Mouse (Mus musculus) MEL (cell line): ENCODE results near the gene 5730480H06Rik. TPM values are rescaled to one million over a fixed set of nuclear protein-coding genes. Genes with fewer than 3 reads are reported as not detected.

Experiments
- DNase-seq: peaks from one replicate; pipeline ENCODE4 v3.0.0; 2011; ENCODE audit warnings: low read depth, low spot score
- H3K27ac ChIP-seq: 2 replicates; pipeline ENCODE4 v1.5.1; 2012; ENCODE audit warnings: low read depth, mild to moderate bottlenecking, control low read depth, low read length, moderate library complexity; ENCODE audit not compliant: control insufficient read depth
- H3K27me3 ChIP-seq, 2 experiments: fragments of 150-350 bp in 1 of 2; sonication (generic) in 1 of 2; 2 replicates each; pipeline ENCODE4 v1.6.1; 2012; ENCODE audit warnings: low read length in 2 of 2, mild to moderate bottlenecking in 2 of 2, improper control_type of control experiment in 1 of 2, moderate library complexity in 1 of 2; ENCODE audit not compliant: insufficient read depth in 2 of 2, control insufficient read depth in 1 of 2
- H3K36me3 ChIP-seq, 2 experiments: 2 replicates each; pipeline ENCODE4 v1.6.1; 2012 to 2014; ENCODE audit warnings: low read length in 2 of 2, improper control_type of control experiment in 1 of 2, inconsistent platforms in 1 of 2, mild to moderate bottlenecking in 1 of 2; ENCODE audit not compliant: insufficient read depth in 2 of 2, control insufficient read depth in 1 of 2
- H3K4me1 ChIP-seq, 2 experiments: fragments of 150-350 bp in 1 of 2; sonication (generic) in 1 of 2; 2 replicates each; pipeline ENCODE4 v1.6.1; 2012; ENCODE audit warnings: low read length in 2 of 2, improper control_type of control experiment in 1 of 2, mild to moderate bottlenecking in 1 of 2; ENCODE audit not compliant: insufficient read depth in 2 of 2, control insufficient read depth in 1 of 2
- H3K4me3 ChIP-seq, 2 experiments: fragments of 150-350 bp in 1 of 2; sonication (generic) in 1 of 2; 2 replicates each; pipeline ENCODE4 v1.5.1; 2012; ENCODE audit warnings: low read depth in 2 of 2, low read length in 2 of 2, mild to moderate bottlenecking in 2 of 2, moderate library complexity in 2 of 2, control low read depth in 1 of 2, improper control_type of control experiment in 1 of 2; ENCODE audit not compliant: control insufficient read depth in 1 of 2, insufficient read depth in 1 of 2
- H3K79me2 ChIP-seq: 2 replicates; pipeline ENCODE4 v1.6.1; 2012; ENCODE audit warnings: mild to moderate bottlenecking, low read length, moderate library complexity; ENCODE audit not compliant: control insufficient read depth, poor library complexity, insufficient read depth
- H3K9ac ChIP-seq: 2 replicates; pipeline ENCODE4 v1.6.1; 2012; ENCODE audit warnings: low read depth, mild to moderate bottlenecking, control low read depth, low read length, moderate library complexity; ENCODE audit not compliant: control insufficient read depth, poor library complexity, severe bottlenecking
- H3K9me3 ChIP-seq: fragments of 150-350 bp; sonication (generic); replicated peaks from 2 replicates; pipeline ENCODE4 v1.6.1; 2012; ENCODE audit warnings: mild to moderate bottlenecking, low read length, improper control_type of control experiment, moderate library complexity; ENCODE audit not compliant: insufficient read depth
- BHLHE40 ChIP-seq: IDR thresholded peaks from 2 replicates; pipeline ENCODE4 v1.6.1; 2012; ENCODE audit warnings: low read depth, mild to moderate bottlenecking, inconsistent platforms, low read length, improper control_type of control experiment, borderline replicate concordance
- CHD1 ChIP-seq: IDR thresholded peaks from 2 replicates; pipeline ENCODE4 v1.6.1; 2012; ENCODE audit warnings: low read depth, mild to moderate bottlenecking, inconsistent platforms, low read length, improper control_type of control experiment
- CHD2 ChIP-seq: IDR thresholded peaks from 2 replicates; pipeline ENCODE4 v1.6.1; 2011; ENCODE audit warnings: low read length, improper control_type of control experiment
- CTCF ChIP-seq, 3 experiments: IDR thresholded peaks in 2 of 3; conservative IDR thresholded peaks in 1 of 3; 2 replicates each; pipeline ENCODE4 v1.5.1; 2011 to 2012; ENCODE audit warnings: low read length in 3 of 3, low read depth in 2 of 3, mild to moderate bottlenecking in 2 of 3, improper control_type of control experiment in 1 of 3, inconsistent platforms in 1 of 3, mixed read lengths in 1 of 3, moderate library complexity in 1 of 3; ENCODE audit not compliant: control insufficient read depth in 1 of 3, insufficient read depth in 1 of 3, poor library complexity in 1 of 3, severe bottlenecking in 1 of 3
- E2F4 ChIP-seq: IDR thresholded peaks from 2 replicates; pipeline ENCODE4 v1.6.1; 2011; ENCODE audit warnings: low read depth, low read length, improper control_type of control experiment, borderline replicate concordance
- EP300 ChIP-seq, 2 experiments: IDR thresholded peaks; 2 replicates each; pipeline ENCODE4 v1.6.1; 2011; ENCODE audit warnings: improper control_type of control experiment in 2 of 2, low read length in 2 of 2, low read depth in 1 of 2, mild to moderate bottlenecking in 1 of 2
- GABPA ChIP-seq: IDR thresholded peaks from 2 replicates; pipeline ENCODE4 v1.6.1; 2012; ENCODE audit warnings: low read depth, mild to moderate bottlenecking, inconsistent platforms, low read length, improper control_type of control experiment, moderate library complexity
- GATA1 ChIP-seq: IDR thresholded peaks from 2 replicates; pipeline ENCODE4 v1.6.1; 2011; ENCODE audit warnings: low read depth, low read length, improper control_type of control experiment
- HCFC1 ChIP-seq: IDR thresholded peaks from 2 replicates; pipeline ENCODE4 v1.6.1; 2012; ENCODE audit warnings: low read depth, mild to moderate bottlenecking, inconsistent platforms, low read length, improper control_type of control experiment, moderate library complexity
- KAT2A ChIP-seq: conservative IDR thresholded peaks from 2 replicates; pipeline ENCODE4 v1.6.1; 2012; ENCODE audit warnings: low read depth, low read length, improper control_type of control experiment, inconsistent platforms
- MAZ ChIP-seq: IDR thresholded peaks from 2 replicates; pipeline ENCODE4 v1.6.1; 2012; ENCODE audit warnings: low read depth, mild to moderate bottlenecking, inconsistent platforms, low read length, improper control_type of control experiment
- MEF2A ChIP-seq: IDR thresholded peaks from 2 replicates; pipeline ENCODE4 v1.6.1; 2014; ENCODE audit warnings: low read depth, mild to moderate bottlenecking, inconsistent platforms, low read length, improper control_type of control experiment; ENCODE audit not compliant: poor library complexity, insufficient replicate concordance, severe bottlenecking; ENCODE audit errors: extremely low read depth
- MYC ChIP-seq: IDR thresholded peaks from 2 replicates; pipeline ENCODE4 v1.6.1; 2011; ENCODE audit warnings: low read depth, mild to moderate bottlenecking, low read length, improper control_type of control experiment, moderate library complexity
- NRF1 ChIP-seq: IDR thresholded peaks from 2 replicates; pipeline ENCODE4 v1.6.1; 2014; ENCODE audit warnings: low read depth, mild to moderate bottlenecking, inconsistent platforms, low read length, improper control_type of control experiment, moderate library complexity; ENCODE audit not compliant: poor library complexity, insufficient read depth, severe bottlenecking
- POLR2A ChIP-seq, 2 experiments: IDR thresholded peaks; 2 replicates each; pipeline ENCODE4 v1.6.1; 2011 to 2012; ENCODE audit warnings: low read length in 2 of 2, mild to moderate bottlenecking in 2 of 2, control low read depth in 1 of 2, improper control_type of control experiment in 1 of 2, low read depth in 1 of 2, moderate library complexity in 1 of 2; ENCODE audit not compliant: control insufficient read depth in 1 of 2, insufficient read depth in 1 of 2, poor library complexity in 1 of 2
- RAD21 ChIP-seq: IDR thresholded peaks from 2 replicates; pipeline ENCODE4 v1.6.1; 2011; ENCODE audit warnings: mild to moderate bottlenecking, low read depth, low read length, improper control_type of control experiment
- SIN3A ChIP-seq: IDR thresholded peaks from 2 replicates; pipeline ENCODE4 v1.6.1; 2012; ENCODE audit warnings: low read length, improper control_type of control experiment, inconsistent platforms
- SMC3 ChIP-seq: IDR thresholded peaks from 2 replicates; pipeline ENCODE4 v1.6.1; 2011; ENCODE audit warnings: low read depth, low read length, improper control_type of control experiment
- TAL1 ChIP-seq: IDR thresholded peaks from 2 replicates; pipeline ENCODE4 v1.6.1; 2012; ENCODE audit warnings: mild to moderate bottlenecking, inconsistent platforms, low read length, moderate library complexity, mixed read lengths
- TBP ChIP-seq: IDR thresholded peaks from 2 replicates; pipeline ENCODE4 v1.8.0; 2011; ENCODE audit warnings: low read depth, low read length, improper control_type of control experiment
- TCF12 ChIP-seq: IDR thresholded peaks from 2 replicates; pipeline ENCODE4 v1.6.1; 2014; ENCODE audit warnings: low read depth, mild to moderate bottlenecking, inconsistent platforms, low read length, improper control_type of control experiment, moderate library complexity
- UBTF ChIP-seq: IDR thresholded peaks from 2 replicates; pipeline ENCODE4 v1.6.1; 2012; ENCODE audit warnings: low read depth, mild to moderate bottlenecking, inconsistent platforms, low read length, improper control_type of control experiment, moderate library complexity, borderline replicate concordance; ENCODE audit not compliant: insufficient read depth
- USF1 ChIP-seq: IDR thresholded peaks from 2 replicates; pipeline ENCODE4 v1.6.1; 2014; ENCODE audit warnings: low read depth, mild to moderate bottlenecking, inconsistent platforms, low read length, improper control_type of control experiment, moderate library complexity
- USF2 ChIP-seq, 2 experiments: IDR thresholded peaks; 2 replicates each; pipeline ENCODE4 v1.6.1; 2011 to 2012; ENCODE audit warnings: improper control_type of control experiment in 2 of 2, low read length in 2 of 2, borderline replicate concordance in 1 of 2, inconsistent platforms in 1 of 2, low read depth in 1 of 2, mild to moderate bottlenecking in 1 of 2; ENCODE audit not compliant: insufficient read depth in 1 of 2
- ZMIZ1 ChIP-seq: IDR thresholded peaks from 2 replicates; pipeline ENCODE4 v1.6.1; 2012; ENCODE audit warnings: low read depth, mild to moderate bottlenecking, inconsistent platforms, low read length, improper control_type of control experiment, moderate library complexity
- ZNF384 ChIP-seq: IDR thresholded peaks from 2 replicates; pipeline ENCODE4 v1.6.1; 2012; ENCODE audit warnings: low read depth, mild to moderate bottlenecking, inconsistent platforms, low read length, improper control_type of control experiment
- polyA plus RNA-seq, 2 experiments: library from polyadenylated mRNA; stranded (reverse) in 1 of 2; unstranded in 1 of 2; fragments of >175 nt in 1 of 2; fragments of >200 nt in 1 of 2; gene quantifications; 2 replicates each; pipeline versions ENCODE4 v1.2.1 to v1.2.4; 2012; ENCODE audit warnings: low replicate concordance in 2 of 2, low read depth in 1 of 2; ENCODE audit not compliant: insufficient read length in 2 of 2, insufficient read depth in 1 of 2, missing spikeins in 1 of 2
- total RNA-seq: library from RNA; depleted of rRNA; stranded (reverse); fragments of 300-350 nt; gene quantifications from 2 replicates; pipeline ENCODE4 v1.2.3, GENCODE M21; 2012

5730480H06Rik gene
- total and polyA plus RNA-seq, 3 experiments = 4.7 to 8.8 TPM; not detected in 1

- no peak overlapping the region for H3K9ac ChIP-seq
- H3K4me1 ChIP-seq = no peaks in the 10 kb centered on the region
- no peaks in the 10 kb centered on the region for H3K36me3 ChIP-seq
- H3K79me2 ChIP-seq = no peaks in the 10 kb centered on the region
- no peaks in the 10 kb centered on the region for H3K9me3 ChIP-seq
- no peak overlapping the region for H3K27ac ChIP-seq
- no peak overlapping the region for H3K4me3 ChIP-seq
- no peak for DNase-seq
- H3K27me3 ChIP-seq = no peaks in the 10 kb centered on the region
- no peak for TF ChIP-seq GATA1
- no peak for TF ChIP-seq SMC3
- no peak for TF ChIP-seq EP300 (IDR thresholded peaks at IDR 0.05; ENCODE audit: low read depth in 1 of 2, low read length in 2 of 2)
- TF ChIP-seq CHD1 = no peak
- no peak for TF ChIP-seq USF1
- no peak for TF ChIP-seq POLR2A (IDR thresholded peaks at IDR 0.05; ENCODE audit: control insufficient read depth in 1 of 2, insufficient read depth in 1 of 2, low read depth in 1 of 2, low read length in 2 of 2, poor library complexity in 1 of 2)
Measured at GRCm38 (mm10) chr5:48329751-48330150, 2.0 kb downstream of the 5730480H06Rik start.

- Histone ChIP-seq H3K4me1 (no peaks in the 10 kb centered on the region), H3K36me3 (no peaks in the 10 kb centered on the region), H3K27ac (no peak overlapping the region), H3K27me3 (no peaks in the 10 kb centered on the region), H3K9ac (no peak overlapping the region), H3K4me3 (no peak overlapping the region), H3K79me2 (no peaks in the 10 kb centered on the region), H3K9me3 (no peaks in the 10 kb centered on the region)
- TF ChIP-seq RAD21 (no peak), CHD2 (no peak), SIN3A (no peak), BHLHE40 (no peak), USF2 (IDR thresholded peaks at IDR 0.05; ENCODE audit: borderline replicate concordance in 1 of 2, insufficient read depth in 1 of 2, low read depth in 1 of 2, low read length in 2 of 2) (no peak), TCF12 (no peak), HCFC1 (no peak), TBP (no peak), ZMIZ1 (no peak), TAL1 (no peak), MAZ (no peak)
- no peak for DNase-seq
Measured at GRCm38 (mm10) chr5:48330817-48331216, 3.1 kb downstream of the 5730480H06Rik start.

GRCm38 (mm10) chr5:48331441-48331840, 3.7 kb downstream of the 5730480H06Rik start:
- TF ChIP-seq MYC (no peak), GABPA (no peak), CHD2 (no peak), CTCF (IDR thresholded peaks at IDR 0.05 in 2 of 3, conservative IDR thresholded peaks at IDR 0.05 in 1 of 3; ENCODE audit: control insufficient read depth in 1 of 3, insufficient read depth in 1 of 3, low read depth in 2 of 3, low read length in 3 of 3, poor library complexity in 1 of 3, severe bottlenecking in 1 of 3) (no peak), TAL1 (no peak), USF1 (no peak), UBTF (no peak), MEF2A (no peak), POLR2A (IDR thresholded peaks at IDR 0.05; ENCODE audit: control insufficient read depth in 1 of 2, insufficient read depth in 1 of 2, low read depth in 1 of 2, low read length in 2 of 2, poor library complexity in 1 of 2) (no peak), BHLHE40 (no peak), TBP (no peak), NRF1 (no peak), E2F4 (no peak), KAT2A (no peak), ZNF384 (no peak), GATA1 (no peak)

More at GRCm38 (mm10) chr5:48331441-48331840, 3.7 kb downstream of the 5730480H06Rik start:
- Histone ChIP-seq H3K27ac (no peak overlapping the region), H3K79me2 (no peaks in the 10 kb centered on the region), H3K36me3 (no peaks in the 10 kb centered on the region), H3K9ac (no peak overlapping the region), H3K4me1 (no peaks in the 10 kb centered on the region), H3K9me3 (no peaks in the 10 kb centered on the region), H3K27me3 (no peaks in the 10 kb centered on the region), H3K4me3 (no peak overlapping the region)
- no peak for DNase-seq
